Mouse (Mus musculus) ES-Bruce4 (cell line): ENCODE measurements at regions not wholly inside any gene's neighbourhood (a gene's known extent, or its start where the extent isn't known, plus 50 kb on each side); places are given as distances from the start of the nearest gene placed in this dataset.

Experiments
- CTCF ChIP-seq: IDR thresholded peaks from one replicate; pipeline ENCODE4 v1.8.1; 2011; ENCODE audit warnings: low read depth, low read length
- EP300 ChIP-seq: IDR thresholded peaks from 2 replicates; pipeline ENCODE4 v1.6.1; 2011; ENCODE audit warnings: low read depth, low read length; ENCODE audit not compliant: insufficient read depth
- POLR2A ChIP-seq: IDR thresholded peaks from one replicate; pipeline ENCODE4 v1.8.1; 2011; ENCODE audit warnings: low read length; ENCODE audit not compliant: insufficient read depth

DNA sequence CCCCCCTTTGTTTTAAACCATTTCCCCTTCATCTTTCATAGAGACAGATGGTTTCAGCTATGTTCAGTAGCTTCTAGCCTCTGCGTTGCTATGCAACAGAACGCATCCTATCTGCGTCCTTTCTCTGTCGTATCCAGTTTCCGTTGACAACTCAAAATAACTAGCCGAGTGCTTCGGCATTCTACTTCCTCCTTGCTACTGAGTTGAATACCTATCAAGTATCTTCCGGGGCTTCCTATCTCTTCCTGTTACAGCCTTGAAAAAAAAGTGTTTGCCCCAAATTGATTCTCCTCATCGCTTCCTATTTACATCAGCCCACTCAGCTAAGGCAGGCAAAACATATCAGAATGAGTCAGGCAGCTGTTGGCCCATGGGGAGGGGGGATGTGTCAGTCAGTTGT lies 114.5 kb upstream of the Nr5a2 start:
- TF ChIP-seq EP300, result no peak
- TF ChIP-seq POLR2A, result no peak
- no peak for TF ChIP-seq CTCF
